Mouse (Mus musculus) 416B (cell line): Measurements from ENCODE around the gene Ramac.

Source experiments
- DNase-seq: peaks from one replicate; pipeline ENCODE4 v3.0.0; 2011; ENCODE audit warnings: low read depth

Ramac gene

DNA sequence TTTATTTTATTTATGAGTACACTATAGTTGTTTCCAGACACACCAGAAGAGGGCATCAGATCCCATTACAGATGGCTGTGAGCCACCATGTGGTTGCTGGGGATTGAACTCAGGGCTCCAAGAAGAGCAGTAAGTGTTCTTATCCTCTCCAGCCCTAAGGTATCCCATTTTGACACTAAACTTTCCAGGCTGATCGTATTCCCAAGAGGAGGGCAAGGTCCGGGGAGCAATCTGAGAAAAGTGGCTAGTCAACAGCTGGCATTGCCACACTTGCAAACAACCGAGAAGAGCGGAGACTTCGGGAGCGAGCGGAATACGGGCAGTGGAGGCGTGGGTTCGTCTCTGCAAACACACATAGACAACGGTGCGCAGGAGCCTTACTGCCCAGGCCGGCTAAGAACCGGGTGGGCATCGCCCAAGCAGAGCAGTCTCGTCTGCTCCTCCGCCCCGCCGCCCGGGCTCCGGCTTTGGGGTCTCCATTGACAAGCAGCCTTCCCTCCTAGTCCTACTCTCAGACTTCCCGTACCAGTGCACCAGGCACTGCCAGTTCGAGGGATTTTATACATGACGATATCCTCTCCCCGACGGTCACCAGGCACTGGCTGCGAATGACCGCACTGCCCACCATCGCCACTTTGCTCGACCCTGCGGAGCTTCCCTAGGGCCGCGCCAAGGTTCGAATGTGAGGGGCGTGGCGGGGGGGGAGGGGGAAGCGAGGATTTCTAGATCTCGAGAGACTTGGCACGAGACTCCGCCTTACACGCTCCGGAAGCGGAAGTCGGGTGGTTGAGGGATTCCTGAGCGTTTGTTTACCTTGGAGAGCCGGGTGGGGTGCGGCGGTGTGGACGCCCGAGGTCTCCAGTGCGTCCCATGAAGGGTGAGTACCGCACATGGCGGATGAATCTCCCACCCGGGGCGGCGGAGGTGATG is at the start of gene Ramac:
TSS of gene Ramac (plus strand) at position 746 of the 930 bp plus-strand sequence.
- peak; percentile 95 for DNase-seq

DNA sequence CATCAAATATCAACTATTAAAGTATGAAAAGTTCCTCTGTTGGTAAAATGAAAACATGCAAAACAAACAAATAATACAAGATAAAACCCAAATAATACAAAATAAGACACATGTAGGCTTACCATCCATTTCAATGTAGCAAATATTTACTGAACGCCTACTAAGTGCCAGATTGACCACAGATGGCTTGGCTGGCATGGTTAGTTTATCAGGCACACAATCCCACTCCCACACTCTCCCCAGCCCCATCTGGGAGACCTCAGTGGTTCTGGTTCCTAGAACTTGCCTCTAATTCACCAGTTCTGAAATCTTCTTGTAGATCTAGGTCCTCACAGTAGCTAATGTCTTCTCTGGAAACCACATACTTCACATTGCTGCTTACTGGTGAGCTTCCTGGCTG is 44.1 kb upstream of the Ramac start:
- DNase-seq, result no peak

DNA sequence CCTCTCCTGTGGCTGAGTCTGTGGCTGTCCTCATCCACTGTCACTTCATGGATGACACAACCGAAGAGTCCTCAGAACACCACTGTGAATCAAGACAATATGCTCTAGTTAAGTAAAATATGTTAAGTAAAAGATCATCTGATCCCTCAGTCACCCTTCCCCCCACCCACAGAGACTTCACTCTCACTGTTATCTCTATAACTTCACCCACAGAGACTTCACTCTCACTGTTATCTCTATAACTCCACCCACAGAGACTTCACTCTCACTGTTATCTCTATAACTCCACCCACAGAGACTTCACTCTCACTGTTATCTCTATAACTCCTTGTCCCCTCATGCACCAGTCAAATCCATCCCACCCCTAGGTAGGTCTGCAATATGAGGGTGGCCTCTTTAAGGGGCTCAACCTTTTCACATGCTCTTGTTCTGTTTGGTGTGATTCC is 43.5 kb upstream of the Ramac start:
- no peak for DNase-seq

DNA sequence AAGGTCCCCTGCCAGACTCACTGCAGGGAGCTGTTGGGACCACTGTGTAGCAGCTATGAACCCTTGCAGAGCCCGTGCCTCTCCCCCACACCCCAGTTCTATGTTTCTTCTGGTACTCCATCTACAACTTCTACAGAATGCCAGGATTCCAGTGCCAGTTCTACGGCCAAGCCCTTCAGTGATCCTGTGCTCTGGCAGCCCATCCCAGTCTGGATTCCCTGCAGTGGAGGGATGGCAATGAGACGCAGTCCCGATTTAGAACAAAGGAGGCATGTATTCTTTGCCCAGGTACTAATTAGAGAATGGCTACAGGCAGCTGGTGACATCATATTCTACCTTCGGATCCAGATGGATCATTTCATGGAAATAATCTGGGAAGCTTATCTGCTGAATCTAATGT is 41.5 kb upstream of the Ramac start:
- DNase-seq, result no peak

DNA sequence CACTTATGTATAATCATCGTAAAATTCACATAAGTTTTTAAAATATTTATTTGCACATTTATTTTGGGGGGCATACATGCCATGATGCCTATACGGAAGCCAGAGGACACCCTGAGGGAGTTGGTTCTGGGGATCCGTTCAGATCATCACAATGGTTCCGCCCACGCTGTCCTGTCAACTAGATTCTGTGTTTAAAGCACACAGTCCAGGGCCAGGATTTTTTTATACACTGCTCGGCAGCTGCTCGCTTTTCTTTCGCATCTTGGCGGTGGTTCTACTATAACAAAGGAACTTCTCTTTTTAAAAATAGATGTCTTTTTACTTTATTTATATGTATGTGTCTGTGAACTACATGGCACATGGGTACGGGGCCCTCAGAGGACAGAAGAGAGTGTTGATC is 38.9 kb upstream of the Ramac start:
- no peak for DNase-seq

DNA sequence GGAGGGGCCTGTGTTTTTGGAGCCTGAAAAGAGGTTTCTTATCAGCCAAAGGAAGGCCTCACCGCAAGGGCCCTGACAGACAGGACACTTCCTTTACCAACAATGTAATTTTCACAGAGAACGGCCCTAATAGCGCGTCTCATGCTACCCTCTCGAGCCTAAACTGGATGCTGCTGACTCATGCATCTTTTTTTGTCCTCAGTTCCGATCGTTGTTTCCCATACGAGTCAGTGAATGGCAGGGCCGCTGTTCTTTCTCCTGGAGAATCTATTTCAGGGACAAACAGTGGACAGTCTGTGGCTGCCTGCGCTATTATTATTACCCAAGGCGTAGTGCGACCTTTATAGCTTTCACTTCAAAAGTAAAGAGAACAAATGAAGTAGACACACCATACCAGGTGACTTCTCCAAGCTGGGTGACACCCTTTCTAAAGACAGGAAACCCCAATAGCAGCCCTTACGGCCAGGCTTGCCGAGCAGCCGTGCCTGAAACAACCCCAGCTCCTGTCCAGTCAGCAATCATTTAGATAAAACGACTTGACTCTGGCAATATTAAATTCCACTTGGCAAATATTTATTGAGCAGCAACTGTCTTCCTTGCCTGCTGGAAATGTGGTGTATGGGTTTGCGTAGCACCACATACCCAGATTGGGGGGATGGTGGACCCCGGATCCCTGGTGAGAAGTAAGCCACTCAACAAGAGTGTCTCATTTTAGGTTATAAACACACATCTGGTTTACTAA is 36.6 kb upstream of the Ramac start:
- DNase-seq, result peak; percentile 93

DNA sequence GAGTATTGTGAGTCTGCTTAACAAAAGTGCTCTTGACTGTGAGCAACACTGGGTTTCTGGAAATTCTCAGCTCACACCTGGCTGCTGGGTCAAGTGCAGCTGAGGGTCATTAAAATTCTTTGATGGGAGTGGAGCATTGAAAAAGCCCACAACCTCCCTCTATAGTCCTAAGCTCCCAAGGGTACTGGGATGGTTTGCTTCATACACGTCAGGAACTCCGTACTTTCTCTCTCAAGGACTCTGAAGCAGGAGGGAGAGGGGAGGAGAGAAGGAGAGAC is 36.1 kb upstream of the Ramac start:
- no peak for DNase-seq

DNA sequence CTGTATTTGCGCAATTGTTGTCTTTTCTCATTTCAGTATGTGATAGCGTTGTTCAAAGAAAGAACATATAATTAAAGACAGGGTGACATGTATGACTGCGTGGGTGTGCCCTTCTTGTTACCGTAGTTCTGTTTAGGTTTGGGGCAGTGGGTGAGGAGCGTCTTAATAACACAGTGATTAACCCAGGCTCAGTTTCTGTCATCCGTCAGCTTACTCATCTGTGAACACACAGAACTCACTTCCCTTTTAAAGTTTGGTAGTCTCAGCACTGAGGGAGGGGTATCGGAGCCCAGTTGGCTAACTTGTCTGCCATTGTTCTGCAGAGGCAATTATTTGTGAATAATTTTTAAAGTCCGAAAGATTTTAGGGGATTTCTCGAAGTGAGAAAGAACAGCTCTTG is 35.0 kb upstream of the Ramac start:
- DNase-seq, result peak; percentile 60

DNA sequence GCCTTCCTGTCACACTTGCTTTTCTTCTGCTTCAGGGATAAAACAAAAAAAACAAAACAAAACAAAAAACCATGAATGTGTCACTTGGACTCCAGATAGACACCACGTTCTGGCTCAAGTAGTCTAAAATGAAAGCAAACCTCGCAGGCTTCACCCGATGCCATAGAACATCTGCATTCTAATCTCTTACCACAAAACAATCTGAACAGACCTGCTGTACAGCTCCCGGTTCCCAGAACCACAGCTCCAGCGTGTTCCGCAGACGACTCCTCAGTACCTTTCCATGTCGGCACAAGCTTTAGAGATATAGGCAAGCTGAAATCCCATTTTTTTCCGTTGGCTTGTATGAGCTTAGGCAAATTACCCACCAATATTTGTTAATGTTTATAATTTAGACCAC is 32.9 kb upstream of the Ramac start:
- DNase-seq, result peak; percentile 40

DNA sequence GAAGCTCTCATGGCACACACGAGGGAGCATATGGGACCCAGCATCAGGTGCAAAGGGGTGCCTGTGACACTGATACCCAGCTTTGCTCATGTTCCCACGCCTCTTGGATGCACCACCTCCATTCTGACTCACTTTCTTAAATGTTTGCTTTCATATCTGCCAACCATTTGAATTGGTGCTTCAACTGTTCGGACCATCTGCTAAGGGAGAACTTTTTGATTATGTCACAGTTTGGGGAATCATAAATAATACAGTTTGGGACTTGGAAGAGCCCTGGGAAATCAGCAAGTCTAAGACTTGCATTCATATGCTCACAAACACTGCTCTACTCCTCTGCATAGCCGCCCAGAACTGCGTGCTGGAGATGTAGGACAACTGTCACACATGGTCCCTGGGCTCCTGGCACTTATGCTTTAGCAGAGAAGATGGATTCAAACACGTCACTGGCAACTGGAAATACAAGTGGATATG is 31.5 kb upstream of the Ramac start:
- no peak for DNase-seq

DNA sequence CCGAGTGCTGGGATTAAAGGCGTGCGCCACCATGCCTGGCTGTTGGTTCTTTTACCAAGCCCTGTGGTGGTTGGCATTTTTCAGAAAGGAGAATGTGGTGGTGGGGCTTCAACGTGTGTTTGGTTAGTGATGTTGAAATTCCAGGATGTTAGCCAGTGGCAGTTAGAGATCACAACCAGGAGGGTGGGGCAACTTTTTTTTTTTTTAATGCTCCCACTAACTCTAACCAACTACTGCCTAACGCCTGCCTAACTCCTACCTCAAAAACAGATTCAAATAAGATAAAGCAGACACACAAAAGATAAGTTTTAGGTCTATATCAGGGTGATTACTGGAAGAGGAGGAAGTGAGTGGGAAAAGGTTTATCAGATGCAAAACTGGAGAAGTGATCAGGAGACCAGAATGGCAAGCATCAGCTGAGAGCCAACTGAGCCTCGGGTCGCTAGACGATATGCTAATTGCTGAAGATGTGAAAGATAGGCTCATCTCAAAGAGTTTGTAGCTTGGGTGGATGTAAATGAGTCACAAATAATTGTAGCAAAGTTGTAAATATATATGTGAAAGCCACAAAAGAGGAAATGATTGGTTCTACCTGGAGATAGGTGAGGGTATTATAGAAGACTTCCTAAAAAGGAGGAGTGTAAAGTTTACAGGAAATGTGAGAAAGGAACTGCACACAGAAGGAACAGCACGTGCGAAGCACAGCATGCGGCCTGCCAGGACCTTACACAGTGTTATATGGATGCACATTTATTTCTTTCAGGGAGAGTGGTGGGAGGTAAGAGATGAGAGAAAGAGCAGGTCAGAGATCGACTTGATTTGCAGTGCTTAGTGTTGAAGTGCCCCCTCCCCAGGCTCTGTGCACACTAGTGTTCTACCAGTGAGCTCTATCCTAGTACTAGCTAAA is 30.3 kb upstream of the Ramac start:
- DNase-seq, result peak; percentile 87

DNA sequence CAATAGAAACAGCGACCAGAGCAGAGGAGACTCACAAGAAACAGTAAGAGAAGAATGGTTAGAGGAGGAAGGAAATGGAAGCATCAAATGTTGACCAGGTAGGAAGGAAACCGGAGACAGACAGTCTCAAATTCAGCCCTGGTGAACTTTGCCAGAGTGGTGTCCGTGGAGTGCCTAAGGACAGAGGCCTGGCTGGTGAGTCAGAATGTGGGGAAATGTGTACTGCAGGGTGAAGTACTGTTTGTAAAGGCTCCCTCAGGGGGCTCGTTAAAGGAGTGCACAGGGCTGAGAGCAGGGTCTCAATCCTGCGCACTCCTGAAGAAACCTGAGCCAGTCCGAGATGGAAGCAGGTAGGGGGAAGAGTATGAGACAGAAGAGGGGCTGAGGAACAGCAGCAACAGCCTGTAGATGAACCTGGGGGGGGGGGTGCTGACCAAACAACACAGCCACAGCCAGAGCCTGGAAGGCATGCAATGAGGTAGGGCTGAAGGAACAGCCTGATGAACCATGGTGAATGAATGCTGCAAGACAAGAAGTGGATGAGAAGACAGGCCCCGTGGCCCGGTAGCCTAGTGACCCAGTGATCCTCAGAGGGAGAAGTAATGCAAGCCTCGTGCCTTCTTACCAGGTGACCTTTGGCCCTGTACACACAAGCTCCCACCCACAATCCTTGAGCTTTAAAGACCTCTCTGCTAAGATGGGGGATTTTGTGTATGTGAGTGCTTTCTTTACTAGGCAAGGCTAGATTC is 27.3 kb upstream of the Ramac start:
- DNase-seq, result no peak

DNA sequence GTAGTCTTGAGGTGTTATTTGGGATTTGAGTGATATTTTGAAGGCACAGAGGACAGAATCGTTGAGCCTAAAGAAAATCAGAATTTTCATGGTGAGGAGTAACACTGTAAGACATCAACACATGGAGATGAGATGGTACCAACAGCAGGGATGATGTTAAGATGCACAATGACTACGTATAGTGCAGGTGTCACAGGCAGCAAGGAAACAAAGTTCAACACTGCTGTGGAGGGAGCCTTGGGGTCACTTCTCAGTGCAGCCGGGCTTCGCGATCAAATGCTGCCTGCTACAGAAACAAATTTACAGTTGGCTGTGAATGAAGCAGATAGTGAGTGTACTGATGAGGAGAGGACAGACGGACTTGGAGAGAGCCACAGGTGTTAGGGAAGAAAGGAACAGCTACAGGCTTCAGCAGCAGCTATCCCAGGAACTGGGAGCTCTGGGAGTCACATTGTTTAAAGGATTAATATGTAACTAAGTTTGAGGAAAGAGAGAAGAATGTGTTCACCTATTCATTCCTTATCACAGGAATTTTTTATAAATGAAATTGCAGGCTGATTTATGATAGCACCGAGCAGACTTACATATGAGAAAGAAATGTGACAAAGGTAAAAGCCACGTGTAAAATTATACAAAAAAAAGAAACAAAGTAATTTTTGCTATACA is 23.9 kb upstream of the Ramac start:
- no peak for DNase-seq

DNA sequence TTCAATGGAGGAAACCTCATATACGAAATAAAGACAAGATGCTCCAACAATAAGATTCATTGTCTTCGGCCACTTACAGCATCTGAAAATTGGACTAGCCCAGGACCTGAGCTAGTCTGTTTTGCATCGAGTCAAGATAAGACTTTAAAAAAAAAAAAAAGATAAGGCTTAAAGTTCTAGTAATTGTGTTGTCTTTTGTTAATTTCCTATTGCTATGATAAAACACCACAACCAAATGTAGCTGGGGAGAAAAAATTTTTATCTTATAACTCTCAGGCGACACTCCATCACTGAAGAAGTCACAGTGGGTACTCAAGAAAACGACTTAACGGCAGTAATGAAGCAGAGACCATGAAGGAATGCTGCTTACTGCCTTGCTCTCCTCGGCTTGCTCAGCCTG is 22.7 kb upstream of the Ramac start:
- DNase-seq, result no peak

DNA sequence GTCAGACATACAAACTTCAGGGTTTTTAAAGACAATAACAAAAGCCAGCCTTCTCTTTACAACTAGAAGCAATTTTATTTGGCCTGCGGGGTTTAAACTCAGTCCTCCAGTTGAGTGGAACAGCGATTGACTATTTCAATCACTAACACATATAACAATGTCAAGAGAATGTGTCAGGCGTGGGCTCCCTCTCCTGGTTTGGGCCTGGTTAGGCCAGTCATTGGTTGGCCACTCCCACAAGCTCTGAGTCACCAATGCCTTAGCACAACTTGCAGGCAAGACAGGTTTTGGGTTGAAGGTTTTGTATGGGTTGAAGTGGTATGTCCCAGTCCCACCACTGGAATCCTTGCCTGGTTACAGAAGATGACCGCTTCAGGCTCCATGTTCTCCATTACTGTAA is 18.6 kb upstream of the Ramac start:
- DNase-seq, result peak; percentile 90

DNA sequence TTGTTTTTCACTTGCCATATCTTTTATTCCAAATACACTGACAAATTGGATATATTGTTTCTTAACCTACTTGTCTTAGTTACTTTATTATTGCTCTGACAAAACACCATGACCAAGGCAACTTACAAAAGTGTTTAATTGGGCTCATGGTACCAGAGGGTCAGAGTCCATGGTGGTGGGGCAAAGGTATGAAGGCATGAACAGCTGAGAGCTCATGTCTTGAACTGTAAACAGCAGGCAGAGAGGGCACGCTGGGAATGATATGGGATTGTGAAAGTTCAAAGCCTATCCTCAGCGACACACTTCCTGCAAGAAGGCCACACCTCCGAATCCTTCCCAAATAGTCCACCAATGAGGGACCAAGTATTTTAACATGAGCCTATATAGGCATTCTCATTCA is 14.8 kb upstream of the Ramac start:
- DNase-seq, result no peak

DNA sequence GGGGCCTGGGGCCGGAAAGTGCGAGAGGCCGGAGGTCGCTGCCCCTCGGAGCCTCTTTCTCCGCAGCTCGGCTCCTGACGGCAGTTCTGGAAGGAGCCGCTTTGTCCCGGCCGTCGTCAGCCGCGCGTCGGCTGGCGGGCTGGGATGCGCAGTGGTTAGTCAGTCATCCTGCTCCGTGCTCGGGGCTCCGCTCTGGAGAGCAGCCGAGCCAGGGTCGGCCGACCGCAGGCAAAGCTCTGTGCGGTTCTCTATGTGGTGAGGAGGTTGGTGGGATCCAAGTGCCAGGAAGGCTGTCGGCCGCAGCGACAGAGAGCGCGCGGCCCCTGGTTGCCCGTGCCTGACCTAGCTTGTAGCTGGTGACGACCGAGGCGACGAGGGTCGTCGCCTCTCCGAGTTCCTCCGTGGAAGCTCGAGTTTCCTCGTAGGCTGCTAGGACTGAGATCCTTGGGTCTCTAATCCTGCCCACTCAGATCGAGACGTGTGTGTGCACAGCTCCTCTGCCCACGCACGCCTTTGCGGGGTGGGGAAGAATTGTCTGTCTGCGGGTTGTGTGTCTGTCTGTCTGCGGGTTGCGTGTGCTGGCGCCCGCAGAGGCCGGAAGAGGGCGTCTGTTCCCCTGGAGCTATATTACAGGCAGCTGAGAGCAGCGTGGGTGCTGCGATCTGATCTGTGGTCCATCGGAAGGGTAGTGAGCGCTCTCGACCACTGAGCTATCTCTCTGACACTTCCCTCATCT is 553 bp downstream of the Ramac start:
- DNase-seq, result peak; percentile 64

DNA sequence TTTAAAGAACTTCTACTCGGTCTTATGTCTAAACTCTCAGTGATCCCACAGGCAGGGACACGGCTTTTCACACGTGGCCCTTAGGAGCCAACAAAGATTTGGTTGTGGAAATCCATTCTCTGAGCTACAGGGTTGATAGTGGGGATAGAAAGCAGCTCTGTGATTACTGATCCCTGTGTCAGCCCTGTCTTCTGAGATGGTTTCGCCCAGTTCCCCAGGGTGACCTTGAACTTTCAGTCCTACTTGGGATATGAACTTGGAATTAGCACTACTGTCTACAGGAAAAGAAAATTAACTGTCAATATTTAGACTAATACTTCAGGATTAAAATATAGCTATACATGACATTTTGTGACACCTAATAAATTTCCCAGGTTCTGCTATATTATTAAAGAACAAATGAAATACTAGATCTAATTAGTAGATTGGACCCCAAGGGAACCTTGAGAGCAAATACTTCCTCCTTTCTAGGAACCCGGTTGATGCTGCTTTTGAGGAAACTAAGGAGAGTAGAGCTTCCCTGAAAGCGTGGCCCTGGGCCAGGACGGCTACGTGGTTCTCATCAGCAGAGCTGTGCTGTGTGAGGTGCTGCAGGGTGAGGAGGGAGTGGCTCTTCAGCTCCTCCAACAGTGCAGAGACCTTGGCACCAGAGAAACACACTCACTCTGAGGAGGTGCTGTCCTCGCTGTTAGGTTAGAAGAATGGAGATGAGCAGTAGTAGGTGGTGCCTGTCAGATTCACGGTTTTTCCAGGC is 10.2 kb downstream of the Ramac start:
- DNase-seq, result peak; percentile 45

DNA sequence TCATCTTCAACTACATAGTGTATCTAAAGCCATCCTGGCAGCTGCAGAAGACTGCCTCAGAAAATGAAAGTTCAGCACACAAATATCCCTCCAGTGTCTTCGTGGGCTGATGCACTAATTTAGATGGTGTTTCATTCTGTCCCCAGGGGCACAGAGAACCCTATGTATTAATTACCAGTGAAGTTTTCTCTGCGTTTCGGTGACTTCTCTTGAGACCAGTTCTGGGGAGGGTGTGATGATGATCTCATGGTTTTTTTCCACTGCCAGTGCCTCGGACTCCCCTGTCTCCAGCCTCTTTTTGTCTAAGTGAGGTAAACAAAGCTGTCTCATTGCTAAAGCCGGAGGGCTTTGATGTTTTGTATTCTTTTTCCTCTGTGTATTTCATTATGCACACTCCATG is 12.6 kb downstream of the Ramac start:
- DNase-seq, result no peak
